Mouse (Mus musculus) embryo, embryonic 11 days (tissue): ENCODE results near the gene Aldob.

ENCODE experiments used
- DNase-seq: peaks from one replicate; pipeline ENCODE4 v3.0.0-alpha.2; 2015

Gene Aldob

DNA sequence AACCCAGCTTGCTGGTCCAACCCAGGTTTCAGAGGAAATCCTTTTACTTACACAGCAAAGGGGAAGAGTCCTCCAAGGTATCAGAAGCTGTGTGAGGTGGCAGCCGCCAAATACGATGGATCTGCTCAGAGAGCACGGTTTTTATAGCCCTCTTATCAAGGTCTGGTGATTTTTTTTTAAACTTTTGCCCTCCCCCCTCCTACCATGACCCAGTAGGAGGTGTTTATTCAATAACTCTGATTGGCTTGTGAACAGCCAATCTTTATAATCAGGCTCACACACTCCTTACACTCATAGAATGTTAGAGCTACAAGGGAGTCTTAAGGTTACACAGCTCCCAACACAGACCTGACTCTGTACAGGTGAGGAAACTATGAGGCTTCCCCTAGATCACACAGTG lies at the start of gene Aldob:
Gene Aldob (minus strand): TSS at position 164 of the 400 bp plus-strand sequence.
- DNase-seq = no peak

DNA sequence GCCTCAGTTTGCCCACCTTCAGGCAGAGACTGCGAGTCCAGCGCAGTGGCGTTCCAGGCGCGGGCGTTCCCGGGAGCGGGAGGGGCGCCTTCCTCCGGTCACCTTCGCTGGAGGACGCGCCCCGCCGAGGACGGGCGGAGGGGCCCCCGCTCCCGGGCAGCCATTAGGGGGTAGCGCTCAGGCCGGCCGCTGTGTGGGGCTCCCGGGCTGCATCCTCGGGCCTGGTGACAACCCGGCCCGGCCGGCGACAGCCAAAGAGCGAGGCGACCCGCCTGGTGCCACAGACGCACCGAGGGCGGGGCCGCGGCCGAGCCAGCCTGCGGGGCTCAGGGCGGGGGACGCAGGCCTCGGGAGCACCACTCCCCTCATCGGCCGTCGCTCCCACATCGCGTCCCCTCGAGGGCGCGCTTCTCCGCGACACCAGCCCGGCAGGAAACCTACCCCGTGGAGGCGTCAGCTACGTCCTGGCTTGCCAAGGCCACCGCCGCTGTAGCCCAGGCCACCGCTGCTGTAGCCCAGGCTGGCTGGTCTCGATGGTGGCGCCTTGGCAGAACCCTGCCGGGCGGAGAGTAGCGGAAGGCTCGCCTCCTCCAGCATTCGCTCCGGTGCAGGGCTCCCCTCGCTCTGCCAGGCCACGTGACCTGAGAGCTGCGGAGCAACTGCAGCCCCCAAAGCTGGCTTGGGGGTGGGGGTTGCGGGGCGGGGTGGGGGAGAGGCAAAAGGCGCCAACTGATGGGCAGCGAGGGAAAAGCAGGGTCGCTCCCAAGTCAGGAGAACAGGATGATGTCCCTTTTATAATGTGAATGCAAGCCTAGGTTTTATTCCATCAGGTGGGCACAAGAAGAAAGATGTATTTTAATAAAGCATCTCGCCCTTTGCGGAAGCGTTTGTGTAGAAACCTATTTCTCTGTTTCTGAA lies 48.1 kb upstream of the Aldob start, which contains the start of gene Tmem246:
Gene Tmem246 (minus strand): TSS at position 694 of the 918 bp plus-strand sequence.
- DNase-seq = peak; percentile 86

DNA sequence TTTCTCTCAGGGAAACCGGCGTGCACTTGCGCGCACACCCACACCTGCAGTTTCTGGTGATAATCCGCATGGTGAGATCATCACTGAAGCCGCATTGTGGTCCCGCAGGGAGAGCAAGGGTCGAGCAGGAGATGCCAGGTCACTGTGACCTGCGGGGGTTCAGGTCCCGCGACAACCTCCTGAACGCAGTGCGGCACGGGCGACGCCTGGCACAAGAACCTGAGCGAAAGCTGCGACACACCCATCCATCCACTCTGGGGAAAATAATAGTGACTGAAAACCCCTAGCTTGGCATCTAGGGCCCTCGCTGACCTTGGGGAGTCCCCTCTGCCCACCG lies 47.5 kb upstream of the Aldob start:
- DNase-seq = peak; percentile 45

GRCm38 (mm10) chr4:49590152-49590551 lies 40.8 kb upstream of the Aldob start:
- DNase-seq = no peak

DNA sequence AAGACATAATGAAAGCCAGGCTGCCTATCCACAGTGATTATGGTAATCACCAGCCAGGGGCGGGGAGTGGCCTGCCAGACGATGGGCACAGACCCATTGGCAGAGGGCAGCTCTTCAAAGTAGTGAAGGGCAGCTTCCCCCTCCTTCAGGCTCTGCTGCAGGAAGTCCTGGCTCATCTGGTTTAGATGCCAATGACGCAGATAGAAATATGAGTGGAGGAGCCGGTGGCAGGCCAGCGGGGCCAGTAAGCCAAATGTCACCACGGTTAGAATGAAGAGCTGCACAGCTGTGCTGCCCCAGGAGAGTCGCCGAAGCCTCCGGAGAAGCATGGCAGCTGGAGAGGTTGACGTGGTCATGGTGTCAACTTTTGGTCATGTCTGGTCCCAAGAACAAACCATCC lies 37.5 kb upstream of the Aldob start:
- DNase-seq = no peak

DNA sequence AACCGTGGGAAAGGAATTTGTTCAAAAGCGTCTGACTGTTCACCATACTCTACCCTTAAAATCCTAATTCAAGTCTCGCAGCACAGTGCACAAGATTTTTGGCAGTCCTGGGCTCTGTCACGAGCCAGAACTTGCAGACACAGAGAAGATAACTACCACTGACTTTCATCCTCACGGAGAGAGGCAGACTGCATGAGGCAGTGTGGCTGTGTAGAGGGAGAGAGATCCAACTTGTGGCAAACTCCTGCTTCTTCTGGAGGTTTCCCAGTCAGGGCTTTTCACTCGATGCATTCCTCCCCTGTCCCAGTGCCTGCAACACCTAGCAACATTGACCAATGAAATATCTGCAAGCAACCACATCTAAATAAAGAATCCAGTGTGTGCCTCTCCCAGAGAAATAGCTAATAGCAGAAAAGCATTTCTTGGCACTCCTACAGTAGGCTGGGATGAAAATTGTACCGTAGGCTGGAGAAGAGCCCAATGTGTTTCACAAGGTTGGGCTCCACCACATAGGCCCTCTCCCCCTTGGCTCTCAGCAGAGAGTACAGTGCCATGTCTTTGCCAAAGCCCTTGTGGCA lies 36.3 kb upstream of the Aldob start:
- no peak for DNase-seq

DNA sequence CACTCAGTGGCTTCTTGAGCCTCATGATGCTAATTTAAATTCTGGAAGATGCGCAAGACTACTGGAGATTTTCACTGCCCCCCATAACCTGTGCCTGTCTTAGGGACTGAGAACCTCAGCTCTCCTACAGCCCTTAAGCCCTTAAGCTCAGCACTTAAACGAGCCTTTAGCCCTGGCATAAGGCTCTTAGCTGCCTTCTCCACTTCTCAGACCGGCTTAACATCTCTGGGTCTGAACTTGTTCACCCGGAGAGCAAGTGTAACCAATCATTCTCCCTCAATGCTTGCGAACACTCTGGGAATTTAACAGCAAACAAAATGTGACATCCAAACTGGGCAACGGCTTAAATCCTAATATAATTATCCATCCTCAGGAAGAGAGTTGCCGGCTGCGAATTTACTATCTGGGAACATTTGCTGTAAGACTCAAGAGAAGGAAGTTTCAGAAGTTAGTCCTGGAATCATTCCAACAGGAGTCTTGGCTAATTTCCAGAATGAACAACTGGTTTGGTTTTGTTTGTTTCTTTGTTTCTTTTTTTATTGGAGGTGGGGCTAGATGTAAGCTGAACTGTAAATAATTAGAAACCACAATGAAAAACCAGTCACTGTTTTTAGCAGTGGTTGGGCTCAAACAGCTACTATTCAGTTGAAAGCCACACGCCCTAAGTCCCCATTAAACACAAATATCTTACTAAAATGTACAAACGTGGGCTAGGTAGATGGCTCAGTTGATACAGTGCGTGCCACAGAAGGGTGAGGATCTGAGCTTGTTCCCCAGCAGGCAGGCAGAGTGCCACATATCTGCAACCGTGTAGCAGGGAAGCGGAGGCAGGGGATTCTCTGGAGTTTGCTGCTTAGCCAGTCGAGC lies 34.9 kb upstream of the Aldob start:
- no peak for DNase-seq

DNA sequence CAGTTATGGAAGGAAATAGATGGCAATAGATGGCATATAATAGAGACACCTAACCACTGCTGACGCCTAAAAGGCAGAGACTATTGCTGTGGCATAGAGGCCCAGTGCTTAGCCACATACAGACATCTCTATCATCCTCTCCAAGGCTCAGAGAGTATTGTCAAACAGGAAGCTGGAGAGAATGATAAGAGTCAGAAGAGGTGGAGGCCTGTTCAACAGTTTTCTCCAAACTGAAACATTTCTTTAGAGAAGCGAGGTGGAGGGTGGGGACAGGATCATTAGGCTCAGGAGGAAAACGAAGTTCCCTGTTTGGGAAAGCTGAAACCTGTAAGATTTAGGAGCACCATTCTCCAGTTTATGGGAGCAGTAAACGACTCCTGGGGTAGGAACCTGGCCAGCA lies 31.9 kb upstream of the Aldob start:
- no peak for DNase-seq

GRCm38 (mm10) chr4:49572194-49572593 lies 22.8 kb upstream of the Aldob start:
- DNase-seq = no peak

DNA sequence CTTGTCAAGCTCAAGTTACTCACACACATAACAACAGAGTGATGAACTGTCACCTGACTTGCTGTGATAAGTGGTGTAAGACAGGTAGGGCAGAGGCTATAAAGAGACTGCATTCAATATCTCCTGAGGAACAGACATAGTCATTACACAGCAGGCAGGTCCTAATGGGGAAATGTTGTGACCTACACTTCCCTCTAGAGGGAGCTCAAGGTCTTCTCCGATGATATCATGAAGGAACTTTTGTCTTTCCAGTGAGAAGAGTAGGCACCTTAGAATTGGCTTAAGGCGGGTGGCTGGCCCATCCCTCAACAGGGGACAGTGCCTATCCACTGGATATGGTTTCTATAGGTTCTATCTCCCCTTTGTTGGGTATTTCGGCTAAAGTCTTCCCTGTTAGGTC lies 18.3 kb upstream of the Aldob start:
- DNase-seq = peak; percentile 83

DNA sequence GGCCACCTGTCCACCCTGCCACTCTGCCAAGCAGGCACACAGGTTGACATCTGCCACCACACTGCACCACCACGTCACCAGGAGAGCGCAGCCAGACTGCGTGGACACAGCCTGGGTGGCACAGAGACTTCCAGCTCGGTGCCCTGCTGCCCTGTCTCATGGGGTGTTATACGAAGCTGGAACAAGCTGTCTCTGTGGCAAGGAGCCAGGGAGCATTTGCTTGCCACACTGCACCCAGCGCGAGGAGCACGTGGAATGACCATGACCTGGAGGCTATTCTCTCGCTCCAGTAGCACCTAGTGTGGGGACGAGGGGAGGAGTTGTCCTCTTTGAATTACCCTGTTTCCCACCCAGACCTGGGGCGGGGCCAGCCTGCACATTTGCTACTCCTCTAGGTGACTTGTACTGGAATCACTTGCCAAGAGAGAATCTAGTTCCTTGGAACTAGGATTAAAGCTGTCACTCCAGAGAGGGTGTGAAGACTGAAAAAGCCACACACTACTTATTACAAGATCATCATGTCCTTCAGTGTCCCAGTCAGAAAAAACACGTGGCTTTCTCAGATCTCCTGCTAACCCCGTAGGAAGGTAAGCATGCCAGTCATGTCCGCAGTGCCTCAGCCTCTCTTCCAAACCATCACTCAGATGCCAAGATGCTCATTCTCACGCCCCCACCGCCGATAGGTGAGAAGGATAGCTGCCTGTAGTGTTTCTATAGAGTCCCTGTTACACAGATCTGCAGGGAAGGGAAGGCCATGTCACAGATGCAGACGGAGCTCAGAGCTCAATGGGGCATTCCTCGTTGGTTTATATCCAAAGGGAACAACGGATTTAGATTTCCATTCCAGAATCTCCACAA lies 10.8 kb upstream of the Aldob start:
- no peak for DNase-seq

DNA sequence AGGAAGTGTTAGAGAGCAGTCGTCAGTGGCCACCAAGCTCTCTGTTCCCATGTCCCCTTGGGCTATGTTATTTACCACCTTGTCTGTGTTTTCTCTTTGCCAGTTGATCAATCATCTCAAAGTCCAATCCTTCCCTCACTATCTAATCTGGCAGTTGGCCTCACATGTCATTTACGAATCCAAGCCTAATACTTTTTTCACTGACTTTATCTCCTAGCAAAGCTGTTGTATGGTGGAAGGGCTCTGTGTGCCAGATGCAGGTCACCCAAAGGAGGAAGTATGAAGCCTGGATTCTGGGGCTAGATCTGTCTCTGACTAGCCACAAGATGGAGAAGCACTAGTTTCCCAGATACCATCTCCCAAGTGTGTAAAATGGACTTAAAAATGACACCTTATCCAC lies 8.8 kb upstream of the Aldob start:
- DNase-seq = no peak

- DNase-seq = no peak
These were observed 8.0 kb upstream of the Aldob start for GRCm38 (mm10) chr4:49557375-49557774.

DNA sequence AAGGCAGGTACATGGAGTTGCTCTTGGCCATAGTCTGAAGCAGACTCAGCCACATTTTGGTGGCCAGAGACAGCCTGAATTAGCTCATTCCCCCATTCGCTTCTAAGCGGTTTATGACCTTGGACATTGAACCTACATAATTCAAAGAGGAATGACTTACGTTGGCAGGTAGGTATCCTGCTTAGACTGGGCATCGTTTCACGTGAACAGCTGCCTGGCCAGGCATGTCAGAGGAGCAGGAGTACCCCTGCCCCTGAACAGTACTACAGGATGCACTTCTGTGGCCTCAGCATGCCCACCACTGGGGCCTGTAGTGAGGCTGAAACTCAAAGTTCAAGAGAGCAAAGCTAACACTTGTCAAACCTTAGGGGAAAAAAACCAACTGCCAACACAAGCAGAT lies 4.0 kb upstream of the Aldob start:
- no peak for DNase-seq

DNA sequence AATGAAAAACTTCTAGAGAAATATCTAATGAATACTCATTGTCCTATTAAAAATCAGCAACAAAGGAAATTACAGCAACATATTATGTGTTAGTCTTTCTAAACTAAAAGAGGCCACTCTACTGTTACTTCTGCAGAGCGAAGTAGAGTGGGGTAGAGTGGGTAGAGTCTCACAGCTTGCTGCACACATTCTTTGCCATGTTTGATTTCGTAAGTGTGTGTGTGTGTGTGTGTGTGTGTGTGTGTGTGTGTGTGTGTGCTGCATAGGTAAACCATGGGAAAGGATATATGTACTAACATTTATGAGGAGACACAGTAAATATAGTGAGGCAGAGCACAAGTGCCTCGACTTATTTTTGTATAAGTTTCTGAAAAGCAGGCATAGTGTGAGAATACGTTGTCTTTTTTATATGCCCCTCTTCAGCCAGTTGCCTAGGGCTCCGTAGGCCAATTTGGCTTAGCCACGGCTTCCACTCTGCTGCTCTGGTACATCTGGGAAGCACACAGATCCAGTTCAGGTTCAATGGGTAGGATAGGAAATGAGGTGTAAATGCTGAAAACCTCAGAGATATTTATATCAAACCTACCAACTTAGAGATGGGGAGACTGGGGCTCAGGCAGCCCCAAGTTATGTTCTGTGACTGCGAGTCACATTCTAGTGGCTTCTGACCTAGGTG lies 1.7 kb downstream of the Aldob start:
- no peak for DNase-seq

GRCm38 (mm10) chr4:49546873-49547543 lies 2.3 kb downstream of the Aldob start:
- DNase-seq = no peak

- no peak for DNase-seq
These were observed 3.3 kb downstream of the Aldob start for GRCm38 (mm10) chr4:49546026-49546425.

DNA sequence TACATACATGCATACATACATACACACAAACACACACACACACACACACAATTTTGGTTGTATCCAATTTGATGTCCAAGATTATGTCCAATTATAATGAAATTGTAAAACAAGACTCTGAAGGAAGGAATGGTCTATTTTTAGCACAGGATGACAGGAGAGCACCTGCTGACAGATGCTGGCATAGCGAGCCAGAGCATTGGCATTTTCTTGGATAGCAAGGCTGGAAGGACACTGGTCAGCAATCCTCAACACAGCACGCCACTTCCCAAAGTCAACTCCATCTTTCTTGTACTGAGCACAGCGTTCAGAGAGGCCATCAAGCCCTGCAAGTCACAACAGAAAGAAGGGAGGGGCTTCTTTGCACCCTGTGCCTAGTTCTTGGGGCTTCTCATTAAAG lies 8.4 kb downstream of the Aldob start:
- no peak for DNase-seq

- no peak for DNase-seq
These were observed 9.7 kb downstream of the Aldob start for GRCm38 (mm10) chr4:49539665-49540064.

DNA sequence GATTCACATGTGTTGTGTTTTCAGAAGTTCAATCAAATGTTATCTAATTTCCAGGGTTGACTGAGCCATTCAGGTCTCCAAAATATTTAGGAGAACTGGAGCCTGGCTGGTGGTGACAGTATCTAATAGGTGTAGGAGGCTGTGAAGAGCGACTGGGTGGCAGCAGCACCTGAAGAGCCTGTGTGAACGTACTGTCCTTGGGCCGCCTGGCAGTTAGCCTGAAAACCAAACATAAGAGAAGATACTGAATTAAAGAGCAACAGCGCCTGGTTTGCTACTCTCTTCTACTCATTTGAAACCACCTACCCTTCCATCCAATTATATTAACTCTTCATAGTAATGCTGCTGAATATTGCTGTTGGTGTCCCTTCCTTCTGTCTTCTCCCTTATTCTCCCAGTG lies 12.7 kb downstream of the Aldob start:
- no peak for DNase-seq

DNA sequence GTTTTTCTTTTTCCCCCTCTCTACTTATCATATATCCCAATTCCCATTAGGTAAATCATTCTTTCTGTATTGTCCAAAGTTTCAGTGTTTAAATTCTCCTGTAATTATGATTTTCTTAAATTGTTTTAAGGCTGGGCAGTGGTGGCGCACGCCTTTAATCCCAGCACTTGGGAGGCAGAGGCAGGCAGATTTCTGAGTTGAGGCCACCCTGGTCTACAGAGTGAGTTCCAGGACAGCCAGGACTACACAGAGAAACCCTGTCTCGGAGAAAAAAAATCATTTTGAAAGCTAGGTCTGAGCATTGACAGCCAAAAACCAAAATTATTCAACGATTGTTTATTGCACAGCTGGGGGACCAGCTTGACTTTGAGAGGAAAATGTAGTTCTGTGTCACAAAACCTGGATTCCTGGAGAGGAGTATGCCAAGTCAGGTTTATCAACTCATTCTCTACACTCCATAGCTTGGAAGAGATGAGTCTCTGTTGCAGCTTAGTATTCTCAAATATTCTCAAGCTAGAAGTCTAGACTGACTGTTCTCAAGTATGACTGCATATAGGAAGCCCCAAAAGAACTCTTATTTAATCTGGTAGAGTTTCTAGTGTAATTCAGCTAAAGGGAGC lies 13.6 kb downstream of the Aldob start:
- no peak for DNase-seq
